Mouse (Mus musculus) brain, embryonic 18.5 days (tissue): ENCODE data around the gene Paqr4.

Source experiments
- DNase-seq: peaks from one replicate; pipeline ENCODE4 v3.0.0-alpha.2; 2012; ENCODE audit warnings: low read depth, low spot score

Gene Paqr4

GRCm38 (mm10) chr17:23726758-23727142 lies 13.9 kb downstream of the Paqr4 start:
- DNase-seq = no peak

GRCm38 (mm10) chr17:23725999-23726757 lies 14.5 kb downstream of the Paqr4 start, which contains the start of gene Pkmyt1:
Pkmyt1 (plus strand) TSS chr17:23726336.
- DNase-seq = peak; percentile 84

GRCm38 (mm10) chr17:23725477-23725876 lies 15.2 kb downstream of the Paqr4 start:
- no peak for DNase-seq

- no peak for DNase-seq
Measured at GRCm38 (mm10) chr17:23722376-23723125, 18.1 kb downstream of the Paqr4 start, which contains the start of gene 1520401A03Rik. 1520401A03Rik (minus strand) TSS chr17:23722783.

GRCm38 (mm10) chr17:23721886-23722285 lies 18.8 kb downstream of the Paqr4 start:
- no peak for DNase-seq

- no peak for DNase-seq
Measured at GRCm38 (mm10) chr17:23719455-23719854, 21.2 kb downstream of the Paqr4 start.

- no peak for DNase-seq
Measured at GRCm38 (mm10) chr17:23717003-23717402, 23.7 kb downstream of the Paqr4 start.

- no peak for DNase-seq
Measured at GRCm38 (mm10) chr17:23706212-23706611, 34.5 kb downstream of the Paqr4 start.

GRCm38 (mm10) chr17:23705525-23706104 lies 35.1 kb downstream of the Paqr4 start:
- DNase-seq = no peak

- DNase-seq = no peak
Measured at GRCm38 (mm10) chr17:23704741-23705140, 35.9 kb downstream of the Paqr4 start.

- DNase-seq = no peak
Measured at GRCm38 (mm10) chr17:23703301-23703700, 37.4 kb downstream of the Paqr4 start.

GRCm38 (mm10) chr17:23700079-23700478 lies 40.6 kb downstream of the Paqr4 start:
- peak; percentile 73 for DNase-seq

GRCm38 (mm10) chr17:23699131-23700077 lies 41.3 kb downstream of the Paqr4 start:
- DNase-seq = no peak

GRCm38 (mm10) chr17:23695801-23696200 lies 44.9 kb downstream of the Paqr4 start:
- DNase-seq = no peak

GRCm38 (mm10) chr17:23694491-23694890 lies 46.2 kb downstream of the Paqr4 start:
- DNase-seq = no peak
